In the genomic region with DNA sequence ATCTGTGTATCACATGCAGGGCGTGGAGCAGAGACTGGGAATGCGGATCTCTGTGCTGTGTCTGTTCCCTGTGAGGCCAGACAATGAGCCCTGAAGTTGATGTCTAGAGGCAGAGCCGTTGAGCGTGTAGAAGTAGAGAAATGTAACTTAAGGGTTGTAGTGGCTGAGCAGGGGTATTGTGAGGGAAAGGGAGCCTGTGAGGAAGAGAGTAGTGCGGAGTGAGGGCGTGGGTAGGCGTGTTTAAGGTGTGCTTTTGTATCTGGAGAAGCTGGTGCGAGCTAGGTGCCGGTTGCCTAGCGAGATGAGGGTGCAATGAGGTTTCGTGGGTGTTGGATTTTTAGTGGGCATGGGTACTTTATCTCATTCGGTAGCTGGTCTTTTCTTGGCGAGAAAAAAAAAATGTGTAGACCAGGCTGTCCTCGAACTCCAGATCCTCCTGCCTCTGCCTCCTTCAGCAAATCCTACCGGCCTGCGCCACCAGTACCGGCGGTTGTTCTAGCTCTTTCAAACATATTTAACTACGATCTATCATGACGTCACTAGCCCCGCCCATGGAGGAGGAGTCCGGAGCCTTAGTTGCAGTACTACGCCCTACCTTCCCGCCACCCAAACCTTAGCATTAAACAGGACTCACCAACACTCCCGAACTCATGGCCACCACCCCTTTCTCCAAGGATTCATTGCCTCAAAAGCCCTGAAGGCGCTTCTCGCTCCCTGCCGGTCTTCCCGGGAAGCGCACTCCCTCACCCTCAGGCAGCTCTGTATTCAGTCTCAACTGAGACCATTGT, we compare ENCODE assay signal across 7 mouse cellular contexts. TPM values are rescaled to one million over a fixed set of nuclear protein-coding genes. Genes with fewer than 3 reads are reported as not detected.
DNase-seq lines count a peak whose midpoint lies in the region; ATAC-seq and TF ChIP-seq lines count a peak whose summit lies in the region.

No protein-coding gene starts in this region.

- H3K9ac ChIP-seq in embryonic facial prominence, embryonic 12.5 days = peak overlapping the region; percentile 65
- H3K9ac ChIP-seq in limb, embryonic 12.5 days (replicated peaks) = peak overlapping the region; percentile 55
- peak overlapping the region; percentile 70 for H3K9ac ChIP-seq in midbrain, embryonic 15.5 days

- no peaks in the 10 kb centered on the region for H3K9me3 ChIP-seq in embryonic facial prominence, embryonic 12.5 days
- no peaks in the 10 kb centered on the region for H3K9me3 ChIP-seq in limb, embryonic 12.5 days
- H3K9me3 ChIP-seq in midbrain, embryonic 15.5 days = no peaks in the 10 kb centered on the region

- peak; percentile 70 for TF ChIP-seq CTCF in kidney, adult 2 months (conservative IDR thresholded peaks at IDR 0.05; ENCODE audit: insufficient read depth, insufficient read length, low read depth, low read length)
- no peak; the same call in 1 of the 2 replicates for TF ChIP-seq CTCF in spleen, adult 2 months (IDR thresholded peaks at IDR 0.05; ENCODE audit: extremely low read depth, insufficient read depth, insufficient read length, insufficient replicate concordance)

- H3K4me3 ChIP-seq in embryonic facial prominence, embryonic 12.5 days = peak overlapping the region; percentile 44
- peak overlapping the region; percentile 71 for H3K4me3 ChIP-seq in kidney, adult 2 months (ENCODE audit: insufficient read depth, low read depth, low read length)
- peak overlapping the region; percentile 45 for H3K4me3 ChIP-seq in limb, embryonic 12.5 days (replicated peaks)
- H3K4me3 ChIP-seq in midbrain, embryonic 15.5 days = peak overlapping the region; percentile 51
- H3K4me3 ChIP-seq in spleen, adult 2 months (ENCODE audit: extremely low read depth, insufficient read depth, insufficient read length) = peak overlapping the region; percentile 87

- peak overlapping the region; percentile 59 for H3K4me2 ChIP-seq in embryonic facial prominence, embryonic 12.5 days (replicated peaks)
- peak overlapping the region; percentile 56 for H3K4me2 ChIP-seq in limb, embryonic 12.5 days
- peak overlapping the region; percentile 59 for H3K4me2 ChIP-seq in midbrain, embryonic 15.5 days

- H3K36me3 ChIP-seq in embryonic facial prominence, embryonic 12.5 days = no peaks in the 10 kb centered on the region
- no peaks in the 10 kb centered on the region for H3K36me3 ChIP-seq in kidney, adult 2 months (ENCODE audit: control insufficient read depth, insufficient read depth, low read length)
- H3K36me3 ChIP-seq in limb, embryonic 12.5 days = no peaks in the 10 kb centered on the region
- H3K36me3 ChIP-seq in midbrain, embryonic 15.5 days (replicated peaks) = no peaks in the 10 kb centered on the region
- no peaks in the 10 kb centered on the region for H3K36me3 ChIP-seq in spleen, adult 2 months (ENCODE audit: control insufficient read depth, insufficient read depth, low read length)

- H3K27ac ChIP-seq in embryonic facial prominence, embryonic 12.5 days = peak overlapping the region; percentile 67
- H3K27ac ChIP-seq in kidney, adult 2 months (ENCODE audit: insufficient read depth, low read depth, low read length) = no peak overlapping the region
- H3K27ac ChIP-seq in limb, embryonic 12.5 days = peak overlapping the region; percentile 75
- H3K27ac ChIP-seq in midbrain, embryonic 15.5 days = peak overlapping the region; percentile 93
- peak overlapping the region; percentile 71 for H3K27ac ChIP-seq in spleen, adult 2 months (ENCODE audit: insufficient read depth, low read length)

- no peaks in the 10 kb centered on the region for H3K27me3 ChIP-seq in embryonic facial prominence, embryonic 12.5 days
- no peaks in the 10 kb centered on the region for H3K27me3 ChIP-seq in kidney, adult 2 months (replicated peaks; ENCODE audit: control insufficient read depth, insufficient read depth, low read length)
- H3K27me3 ChIP-seq in limb, embryonic 12.5 days = no peaks in the 10 kb centered on the region
- no peaks in the 10 kb centered on the region for H3K27me3 ChIP-seq in midbrain, embryonic 15.5 days (replicated peaks)
- H3K27me3 ChIP-seq in spleen, adult 2 months (ENCODE audit: control insufficient read depth, insufficient read depth, low read length) = no peaks in the 10 kb centered on the region

- 2% methylated on average over 30 of the region's 30 CpGs for WGBS in embryonic facial prominence, embryonic 12.5 days
- WGBS in kidney, adult 2 months = 3% methylated on average over 30 of the region's 30 CpGs
- 3% methylated on average over 30 of the region's 30 CpGs for WGBS in limb, embryonic 12.5 days
- WGBS in midbrain, embryonic 15.5 days = 1% methylated on average over 30 of the region's 30 CpGs
- WGBS in spleen, adult 2 months = 3% methylated on average over 30 of the region's 30 CpGs

- H3K4me1 ChIP-seq in embryonic facial prominence, embryonic 12.5 days = no peaks in the 10 kb centered on the region
- peaks cover 4% of the 10 kb centered on the region; the same call in 1 of the 2 replicates for H3K4me1 ChIP-seq in kidney, adult 2 months (ENCODE audit: control insufficient read depth, insufficient read depth, low read length)
- no peaks in the 10 kb centered on the region; the same call in 1 of the 2 replicates for H3K4me1 ChIP-seq in limb, embryonic 12.5 days (replicated peaks)
- H3K4me1 ChIP-seq in midbrain, embryonic 15.5 days = peaks cover 10% of the 10 kb centered on the region
- H3K4me1 ChIP-seq in spleen, adult 2 months (ENCODE audit: control insufficient read depth, insufficient read depth, insufficient read length) = no peaks in the 10 kb centered on the region; the same call in 1 of the 2 replicates

- TF ChIP-seq POLR2A in kidney, adult 2 months (IDR thresholded peaks at IDR 0.05; ENCODE audit: low read depth, low read length) = no peak
- no peak for TF ChIP-seq POLR2A in spleen, adult 2 months (IDR thresholded peaks at IDR 0.05; ENCODE audit: low read depth, low read length)

- DNase-seq in adrenal gland, postnatal 25 days = peak; percentile 80
- DNase-seq in heart, adult 18-20 months = peak; percentile 97 to 98
- DNase-seq in kidney, adult 2 months = peak; percentile 99
- DNase-seq in spleen, adult 2 months (ENCODE audit: low read depth in 1 of 2, low spot score in 2 of 2) = peak; percentile 84 to 89

- ATAC-seq in embryonic facial prominence, embryonic 12.5 days (ENCODE audit: insufficient number of reproducible peaks, insufficient read depth, low FRiP score, low TSS enrichment) = peak; percentile 92
- ATAC-seq in limb, embryonic 12.5 days (ENCODE audit: insufficient number of reproducible peaks, insufficient read depth, low FRiP score, low TSS enrichment, low read depth) = peak; percentile 95
- peak; percentile 90 for ATAC-seq in midbrain, embryonic 15.5 days (replicated peaks)

RNA-seq across cellular contexts. Expression of gene Klrb1c, which starts 25.1 kb away (rescaled TPM):
- not detected in 2 replicates for total RNA-seq in adrenal gland, postnatal 25 days (2021)
- polyA plus RNA-seq in embryonic facial prominence, embryonic 12.5 days (2016; fragmentation: Nextera tagmentation; extraction: Ambion mirVana) = not detected in 2 replicates
- not detected for total RNA-seq in heart, adult 18-20 months (2021)
- 0.15 and 0.31 TPM in 2 replicates for polyA plus RNA-seq in kidney, adult 2 months (2012; rRNA removed)
- polyA plus RNA-seq in limb, embryonic 12.5 days (2016; fragmentation: Nextera tagmentation; extraction: Ambion mirVana) = not detected in 2 replicates
- 0.12 and 0.13 TPM in 2 replicates for polyA plus RNA-seq in midbrain, embryonic 15.5 days (2015; fragmentation: Nextera tagmentation; extraction: Ambion mirVana)
- polyA plus RNA-seq in spleen, adult 2 months (2012; rRNA removed) = 3.0 and 8.5 TPM in 2 replicates

RNA-seq across cellular contexts. Expression of gene Klrb1, which starts 41.1 kb away (rescaled TPM):
- total RNA-seq in adrenal gland, postnatal 25 days (2021) = not detected in 2 replicates
- polyA plus RNA-seq in embryonic facial prominence, embryonic 12.5 days (2016; fragmentation: Nextera tagmentation; extraction: Ambion mirVana) = not detected in 2 replicates
- not detected for total RNA-seq in heart, adult 18-20 months (2021)
- polyA plus RNA-seq in kidney, adult 2 months (2012; rRNA removed) = not detected in 2 replicates
- not detected in 2 replicates for polyA plus RNA-seq in limb, embryonic 12.5 days (2016; fragmentation: Nextera tagmentation; extraction: Ambion mirVana)
- polyA plus RNA-seq in midbrain, embryonic 15.5 days (2015; fragmentation: Nextera tagmentation; extraction: Ambion mirVana) = 0.82 and 0.94 TPM in 2 replicates
- 0.15 and 0.16 TPM in 2 replicates for polyA plus RNA-seq in spleen, adult 2 months (2012; rRNA removed)
